Mouse (Mus musculus) spleen, adult 2 months (tissue): ENCODE measurements at regions not wholly inside any gene's neighbourhood (a gene's known extent, or its start where the extent isn't known, plus 50 kb on each side); places are given as distances from the start of the nearest gene placed in this dataset.

ENCODE experiments used
- CTCF ChIP-seq: fragments of 200-500 bp; IDR thresholded peaks from 2 replicates; pipeline ENCODE4 v1.5.1; 2011; ENCODE audit warnings: mild to moderate bottlenecking, inconsistent platforms; ENCODE audit not compliant: insufficient read depth, insufficient read length, insufficient replicate concordance; ENCODE audit errors: extremely low read depth
- POLR2A ChIP-seq: fragments of 200-500 bp; IDR thresholded peaks from 2 replicates; pipeline ENCODE4 v1.6.1; 2011; ENCODE audit warnings: low read depth, low read length, inconsistent platforms

GRCm38 (mm10) chr9:33800250-33800649 is 685.4 kb upstream of the Kirrel3 start:
- TF ChIP-seq CTCF: no peak
- no peak for TF ChIP-seq POLR2A
